Mouse (Mus musculus) stomach, embryonic 14.5 days (tissue): ENCODE measurements around the gene Tmem175. TPM values are rescaled to one million over a fixed set of nuclear protein-coding genes. Genes with fewer than 3 reads are reported as not detected.
"Not testable (repeated sequence)": the region's sequence is repeated elsewhere in the genome, so short reads cannot be mapped to it uniquely, and the experiment has no call there.

Experiments
- ATAC-seq: fragments of 200-750 bp; cut with Nextera tagmentation; 2 replicates; pipeline ENCODE4 v1.8.0; 2017; ENCODE audit warnings: low read depth, moderate TSS enrichment; ENCODE audit not compliant: insufficient number of reproducible peaks, insufficient read depth, low FRiP score
- H3K27ac ChIP-seq: fragments of 300-500 bp; sonication (generic); 2 replicates; pipeline ENCODE4 v1.5.1; 2014; ENCODE audit warnings: mild to moderate bottlenecking, low read length, moderate library complexity, mixed read lengths
- H3K27me3 ChIP-seq: fragments of 300-500 bp; sonication (generic); 2 replicates; pipeline ENCODE4 v1.6.1; 2014; ENCODE audit warnings: low read length, control low read depth, mixed read lengths; ENCODE audit not compliant: control insufficient read depth, insufficient read depth
- H3K36me3 ChIP-seq: fragments of 300-500 bp; sonication (generic); 2 replicates; pipeline ENCODE4 v1.6.1; 2014; ENCODE audit warnings: mild to moderate bottlenecking, control low read depth, low read length, moderate library complexity, mixed read lengths; ENCODE audit not compliant: control insufficient read depth, insufficient read depth
- H3K4me1 ChIP-seq: fragments of 300-500 bp; sonication (generic); 2 replicates; pipeline ENCODE4 v1.6.1; 2014; ENCODE audit warnings: low read length, control low read depth, mixed read lengths; ENCODE audit not compliant: control insufficient read depth, insufficient read depth
- H3K4me2 ChIP-seq: fragments of 300-500 bp; sonication (generic); replicated peaks from 2 replicates; pipeline ENCODE4 v1.6.1; 2014; ENCODE audit warnings: low read depth, low read length, control low read depth
- H3K4me3 ChIP-seq: fragments of 300-500 bp; sonication (generic); 2 replicates; pipeline ENCODE4 v1.5.1; 2014; ENCODE audit warnings: low read depth, low read length, control low read depth
- H3K9ac ChIP-seq: fragments of 300-500 bp; sonication (generic); replicated peaks from 2 replicates; pipeline ENCODE4 v1.6.1; 2014; ENCODE audit warnings: low read depth, mild to moderate bottlenecking, control low read depth, low read length, moderate library complexity, mixed read lengths
- H3K9me3 ChIP-seq: fragments of 300-500 bp; sonication (generic); 2 replicates; pipeline ENCODE4 v1.6.1; 2016; ENCODE audit warnings: low read depth, low read length, control low read depth; ENCODE audit not compliant: control insufficient read depth
- WGBS: fragments of 180-500 bp; shearing (Covaris S2); extraction: QIAGEN DNeasy Blood & Tissue Kit; methylation state at CpG from one replicate; pipeline ENCODE4 v1.1.7; 2014; 5-methylcytosine and 5-hydroxymethylcytosine counted together
- polyA plus RNA-seq: library from polyadenylated mRNA; unstranded; fragments of >200 nt; fragmentation: Nextera tagmentation; extraction: Ambion mirVana; gene quantifications from 2 replicates; pipeline ENCODE4 v1.2.1, GENCODE M21; 2014

The Tmem175 gene
- polyA plus RNA-seq, 1 experiment from 2014 or later, result 35.2 TPM

- Histone ChIP-seq H3K36me3 (no peaks in the 10 kb centered on the region; the same call in 1 of the 2 replicates), H3K4me2 (no peak overlapping the region), H3K9ac (no peak overlapping the region), H3K27me3 (no peaks in the 10 kb centered on the region), H3K4me1 (peaks cover 6% of the 10 kb centered on the region), H3K9me3 (no peaks in the 10 kb centered on the region), H3K4me3 (no peak overlapping the region), H3K27ac (no peak overlapping the region)
- WGBS, result 83% methylated on average over 4 of the region's 4 CpGs
- ATAC-seq, result no peak
Measured at GRCm38 (mm10) chr5:108633676-108634075, 4.1 kb downstream of the Tmem175 start.

GRCm38 (mm10) chr5:108634088-108634487, 4.5 kb downstream of the Tmem175 start:
- H3K36me3 ChIP-seq, ATAC-seq, H3K27me3 ChIP-seq, H3K4me1 ChIP-seq, H3K9ac ChIP-seq, H3K4me3 ChIP-seq, H3K9me3 ChIP-seq, H3K27ac ChIP-seq, H3K4me2 ChIP-seq: not testable (repeated sequence)
- WGBS, result 93% methylated on average over 2 of the region's 3 CpGs

- WGBS, result 68% methylated on average over 4 of the region's 4 CpGs
Measured at GRCm38 (mm10) chr5:108636172-108636571, 6.6 kb downstream of the Tmem175 start.

GRCm38 (mm10) chr5:108643674-108644073, 14.1 kb downstream of the Tmem175 start:
- no peaks in the 10 kb centered on the region for H3K27me3 ChIP-seq
- no peak overlapping the region for H3K4me2 ChIP-seq
- no peak overlapping the region for H3K27ac ChIP-seq
- H3K36me3 ChIP-seq, result peaks cover 28% of the 10 kb centered on the region
- no peak overlapping the region for H3K9ac ChIP-seq
- no peaks in the 10 kb centered on the region for H3K4me1 ChIP-seq
- no peak for ATAC-seq
- H3K9me3 ChIP-seq, result no peaks in the 10 kb centered on the region
- no peak overlapping the region for H3K4me3 ChIP-seq
- WGBS, result 73% methylated on average over 2 of the region's 2 CpGs

More at GRCm38 (mm10) chr5:108636172-108636571, 6.6 kb downstream of the Tmem175 start:
- Histone ChIP-seq H3K4me3 (no peak overlapping the region), H3K27ac (no peak overlapping the region), H3K4me2 (no peak overlapping the region), H3K9ac (no peak overlapping the region), H3K4me1 (no peaks in the 10 kb centered on the region), H3K9me3 (no peaks in the 10 kb centered on the region), H3K36me3 (peaks cover 3% of the 10 kb centered on the region; the same call in 1 of the 2 replicates), H3K27me3 (no peaks in the 10 kb centered on the region)
- no peak for ATAC-seq

- Histone ChIP-seq H3K36me3 (peaks cover 36% of the 10 kb centered on the region), H3K4me1 (no peaks in the 10 kb centered on the region), H3K27ac (no peak overlapping the region), H3K4me2 (no peak overlapping the region), H3K9ac (no peak overlapping the region), H3K27me3 (no peaks in the 10 kb centered on the region), H3K4me3 (no peak overlapping the region), H3K9me3 (no peaks in the 10 kb centered on the region)
- no peak for ATAC-seq
- WGBS, result 95% methylated on average over 9 of the region's 9 CpGs
Measured at GRCm38 (mm10) chr5:108645651-108646342, 16.2 kb downstream of the Tmem175 start.

- Histone ChIP-seq H3K4me3 (no peak overlapping the region), H3K27ac (no peak overlapping the region), H3K9me3 (no peaks in the 10 kb centered on the region), H3K9ac (no peak overlapping the region), H3K4me2 (no peak overlapping the region), H3K4me1 (no peaks in the 10 kb centered on the region), H3K36me3 (peaks cover 36% of the 10 kb centered on the region), H3K27me3 (no peaks in the 10 kb centered on the region)
- WGBS, result 83% methylated on average over 3 of the region's 3 CpGs
- ATAC-seq, result no peak
Measured at GRCm38 (mm10) chr5:108646343-108646660, 16.7 kb downstream of the Tmem175 start.

- Histone ChIP-seq H3K27me3 (no peaks in the 10 kb centered on the region), H3K4me3 (no peak overlapping the region), H3K4me2 (no peak overlapping the region), H3K36me3 (peaks cover 34% of the 10 kb centered on the region), H3K9ac (no peak overlapping the region), H3K9me3 (no peaks in the 10 kb centered on the region), H3K4me1 (no peaks in the 10 kb centered on the region), H3K27ac (no peak overlapping the region)
- ATAC-seq, result no peak
- 84% methylated on average over 2 of the region's 2 CpGs for WGBS
Measured at GRCm38 (mm10) chr5:108647311-108647710, 17.7 kb downstream of the Tmem175 start.

- no peak for ATAC-seq
- Histone ChIP-seq H3K4me2 (no peak overlapping the region), H3K36me3 (peaks cover 31% of the 10 kb centered on the region), H3K4me3 (no peak overlapping the region), H3K9ac (no peak overlapping the region), H3K27ac (no peak overlapping the region), H3K9me3 (no peaks in the 10 kb centered on the region), H3K4me1 (no peaks in the 10 kb centered on the region), H3K27me3 (no peaks in the 10 kb centered on the region)
- WGBS, result 81% methylated on average over 2 of the region's 2 CpGs
Measured at GRCm38 (mm10) chr5:108647820-108648465, 18.4 kb downstream of the Tmem175 start.
